Mouse (Mus musculus) forebrain, embryonic 11.5 days (tissue): ENCODE results near the gene Atp2c1. TPM values are rescaled to one million over a fixed set of nuclear protein-coding genes. Genes with fewer than 3 reads are reported as not detected.

Experiments used
- ATAC-seq: fragments of 200-750 bp; cut with Nextera tagmentation; replicated peaks from 2 replicates; pipeline ENCODE4 v1.8.0; 2017; ENCODE audit warnings: moderate TSS enrichment; ENCODE audit not compliant: low FRiP score
- DNase-seq: peaks from one replicate; pipeline ENCODE4 v3.0.0-alpha.2; 2017; ENCODE audit warnings: low spot score
- H3K27ac ChIP-seq: fragments of 300-500 bp; sonication (generic); 2 replicates; pipeline ENCODE4 v1.5.1; 2014; ENCODE audit warnings: low read depth, low read length
- H3K27me3 ChIP-seq: fragments of 300-500 bp; sonication (generic); 2 replicates; pipeline ENCODE4 v1.6.1; 2014; ENCODE audit warnings: mild to moderate bottlenecking, low read length, mixed read lengths; ENCODE audit not compliant: control insufficient read depth, insufficient read depth
- H3K36me3 ChIP-seq: fragments of 300-500 bp; sonication (generic); 2 replicates; pipeline ENCODE4 v1.6.1; 2014; ENCODE audit warnings: mild to moderate bottlenecking, low read length, moderate library complexity, mixed read lengths; ENCODE audit not compliant: control insufficient read depth, insufficient read depth
- H3K4me1 ChIP-seq: fragments of 300-500 bp; sonication (generic); replicated peaks from 2 replicates; pipeline ENCODE4 v1.6.1; 2014; ENCODE audit warnings: low read length, mixed read lengths; ENCODE audit not compliant: control insufficient read depth, insufficient read depth
- H3K4me2 ChIP-seq: fragments of 300-500 bp; sonication (generic); 2 replicates; pipeline ENCODE4 v1.6.1; 2014; ENCODE audit warnings: low read depth, mild to moderate bottlenecking, low read length, moderate library complexity, mixed read lengths; ENCODE audit not compliant: severe bottlenecking
- H3K4me3 ChIP-seq: fragments of 300-500 bp; sonication (generic); 2 replicates; pipeline ENCODE4 v1.5.1; 2014; ENCODE audit warnings: low read depth, low read length
- H3K9ac ChIP-seq: fragments of 300-500 bp; sonication (generic); 2 replicates; pipeline ENCODE4 v1.6.1; 2014; ENCODE audit warnings: low read length
- H3K9me3 ChIP-seq: fragments of 300-500 bp; sonication (generic); 2 replicates; pipeline ENCODE4 v1.6.1; 2016; ENCODE audit warnings: low read length, mixed read lengths; ENCODE audit not compliant: control insufficient read depth
- WGBS: fragments of 180-500 bp; shearing (Covaris S2); extraction: QIAGEN DNeasy Blood & Tissue Kit; methylation state at CpG from one replicate; pipeline ENCODE4 v1.1.7; 2014; 5-methylcytosine and 5-hydroxymethylcytosine counted together
- polyA plus RNA-seq: library from polyadenylated mRNA; unstranded; fragments of >200 nt; fragmentation: Nextera tagmentation; extraction: Ambion mirVana; gene quantifications from 2 replicates; pipeline ENCODE4 v1.2.1, GENCODE M21; 2014

Gene Atp2c1
- polyA plus RNA-seq, 1 experiment from 2014 or later = 69.5 TPM

DNA sequence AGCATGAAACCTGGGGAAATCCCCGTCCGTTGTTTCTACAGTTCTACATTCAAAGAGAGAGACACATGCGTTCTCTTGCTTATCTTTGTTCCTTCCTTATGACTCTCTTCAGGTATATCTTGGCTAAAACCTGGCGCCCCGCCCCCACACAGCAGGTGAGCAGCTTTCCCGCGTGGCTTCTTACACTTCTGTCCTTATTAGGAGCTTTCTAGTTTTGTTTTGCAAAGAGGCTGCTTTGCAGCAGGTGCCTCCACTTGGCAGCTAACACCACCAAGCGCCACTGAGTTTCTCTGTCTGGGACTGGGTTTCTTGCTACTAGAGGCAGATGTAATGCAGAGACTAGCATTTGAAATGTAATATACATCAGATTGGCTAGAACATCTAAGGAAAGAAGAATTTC, 10.4 kb upstream of the Atp2c1 start:
- H3K4me2 ChIP-seq = no peak overlapping the region
- H3K9me3 ChIP-seq = no peaks in the 10 kb centered on the region
- H3K4me3 ChIP-seq = no peak overlapping the region
- no peaks in the 10 kb centered on the region for H3K36me3 ChIP-seq
- DNase-seq = no peak
- H3K4me1 ChIP-seq = peaks cover 4% of the 10 kb centered on the region; the same call in 1 of the 2 replicates
- no peak overlapping the region for H3K27ac ChIP-seq
- H3K27me3 ChIP-seq = no peaks in the 10 kb centered on the region
- WGBS = 23% methylated on average over 8 of the region's 8 CpGs
- ATAC-seq = no peak
- H3K9ac ChIP-seq = no peak overlapping the region

DNA sequence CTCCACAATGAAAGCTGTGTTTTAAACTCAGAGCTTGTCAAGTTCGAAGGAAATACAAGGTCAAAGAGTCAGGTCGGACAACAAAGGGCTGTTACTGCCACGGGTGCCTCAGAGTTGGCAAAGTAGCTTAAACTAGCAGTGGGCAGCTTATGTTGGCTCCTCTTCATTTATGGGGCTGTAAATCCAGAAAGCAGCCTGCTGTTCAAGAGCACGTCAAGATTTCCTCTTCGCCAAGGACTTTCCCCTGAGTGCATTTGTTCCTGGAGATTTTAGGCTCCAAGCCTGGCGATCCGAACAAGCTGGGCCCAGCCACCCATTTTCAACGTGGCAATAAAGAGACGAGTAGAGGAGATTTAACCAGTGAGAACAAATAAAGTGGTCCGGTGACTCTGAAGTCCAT, 9.8 kb upstream of the Atp2c1 start:
- ATAC-seq (no peak), DNase-seq (no peak)
- Histone ChIP-seq H3K27ac (no peak overlapping the region), H3K4me2 (no peak overlapping the region), H3K9me3 (no peaks in the 10 kb centered on the region), H3K4me1 (peaks cover 4% of the 10 kb centered on the region; the same call in 1 of the 2 replicates), H3K36me3 (no peaks in the 10 kb centered on the region), H3K9ac (no peak overlapping the region), H3K4me3 (no peak overlapping the region), H3K27me3 (no peaks in the 10 kb centered on the region)
- 63% methylated on average over 10 of the region's 10 CpGs for WGBS

DNA sequence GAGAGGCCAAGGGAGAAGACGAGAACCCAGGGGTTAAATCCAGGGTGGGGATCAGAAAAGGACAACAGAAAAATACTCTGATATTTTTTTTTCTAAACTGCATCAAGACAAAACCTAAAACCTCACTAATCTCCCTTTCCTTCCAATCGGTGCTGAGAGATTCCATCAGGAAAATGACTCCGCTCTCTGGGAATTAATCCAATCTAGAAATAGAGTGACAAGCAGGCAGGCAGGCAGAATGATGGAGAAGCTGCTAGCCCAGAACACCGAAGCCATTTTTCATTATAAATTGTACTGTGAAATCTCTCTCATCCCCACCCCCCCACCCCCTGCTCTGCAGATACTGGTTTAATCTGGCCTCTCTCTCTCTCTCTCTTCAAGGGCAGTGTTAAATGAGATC, 1.8 kb downstream of the Atp2c1 start:
- no peaks in the 10 kb centered on the region for H3K9me3 ChIP-seq
- no peak overlapping the region for H3K4me2 ChIP-seq
- H3K27ac ChIP-seq = no peak overlapping the region
- ATAC-seq = no peak
- H3K9ac ChIP-seq = no peak overlapping the region
- WGBS = 44% methylated on average over 4 of the region's 4 CpGs
- no peaks in the 10 kb centered on the region for H3K36me3 ChIP-seq
- H3K27me3 ChIP-seq = no peaks in the 10 kb centered on the region
- H3K4me3 ChIP-seq = no peak overlapping the region
- H3K4me1 ChIP-seq = 0 out of 2 replicates have a peak, but pooled peaks cover 5% of the 10 kb centered on the region
- DNase-seq = no peak

DNA sequence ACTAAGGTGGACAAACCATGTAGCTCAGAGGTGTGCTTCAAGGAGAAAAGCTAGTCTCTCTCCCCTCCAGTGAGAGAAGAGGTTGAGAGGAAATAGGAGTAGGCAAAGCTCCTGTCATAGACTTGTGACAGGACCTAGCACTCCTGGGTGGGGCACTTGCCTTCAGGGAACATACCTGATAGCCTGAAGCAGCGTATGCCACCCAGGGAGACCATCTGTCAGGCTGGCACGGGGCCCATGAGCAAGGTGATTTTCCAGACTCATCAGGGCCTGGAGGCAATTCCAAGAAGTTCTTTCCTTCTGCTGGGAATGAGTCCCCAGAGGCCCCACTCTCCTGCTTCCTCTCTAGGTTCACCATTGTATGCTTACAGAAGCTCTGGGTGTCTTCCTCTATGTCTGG, 4.1 kb downstream of the Atp2c1 start:
- Histone ChIP-seq H3K27me3 (no peaks in the 10 kb centered on the region), H3K4me2 (no peak overlapping the region), H3K9me3 (no peaks in the 10 kb centered on the region), H3K27ac (no peak overlapping the region), H3K4me1 (0 out of 2 replicates have a peak, but pooled peaks cover 5% of the 10 kb centered on the region), H3K4me3 (no peak overlapping the region), H3K36me3 (no peaks in the 10 kb centered on the region), H3K9ac (no peak overlapping the region)
- WGBS = 66% methylated on average over 2 of the region's 2 CpGs
- ATAC-seq (no peak), DNase-seq (no peak)

DNA sequence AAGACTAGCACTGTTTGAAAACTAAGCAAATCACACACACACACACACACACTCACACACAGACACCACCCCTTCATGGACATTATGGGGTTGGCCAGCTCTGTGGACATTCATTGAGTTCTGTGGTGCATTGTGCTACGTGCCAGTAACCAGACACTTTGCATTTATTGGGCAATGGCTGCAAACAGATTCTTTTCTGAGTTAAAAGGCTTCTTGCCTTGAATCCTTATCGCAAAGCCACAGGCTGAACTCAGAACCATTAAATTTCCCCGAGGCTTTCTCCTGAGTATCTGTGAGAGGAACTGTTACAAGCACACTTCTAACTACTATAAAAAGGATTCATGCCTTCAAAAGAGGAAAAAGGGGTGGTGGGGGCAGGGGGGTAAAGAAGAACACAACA, 5.1 kb downstream of the Atp2c1 start:
- Histone ChIP-seq H3K4me3 (no peak overlapping the region), H3K9ac (no peak overlapping the region), H3K27ac (no peak overlapping the region), H3K9me3 (no peaks in the 10 kb centered on the region), H3K36me3 (no peaks in the 10 kb centered on the region), H3K4me2 (no peak overlapping the region), H3K4me1 (0 out of 2 replicates have a peak, but pooled peaks cover 5% of the 10 kb centered on the region), H3K27me3 (no peaks in the 10 kb centered on the region)
- DNase-seq = no peak
- ATAC-seq = no peak
- WGBS = 47% methylated on average over 3 of the region's 3 CpGs

DNA sequence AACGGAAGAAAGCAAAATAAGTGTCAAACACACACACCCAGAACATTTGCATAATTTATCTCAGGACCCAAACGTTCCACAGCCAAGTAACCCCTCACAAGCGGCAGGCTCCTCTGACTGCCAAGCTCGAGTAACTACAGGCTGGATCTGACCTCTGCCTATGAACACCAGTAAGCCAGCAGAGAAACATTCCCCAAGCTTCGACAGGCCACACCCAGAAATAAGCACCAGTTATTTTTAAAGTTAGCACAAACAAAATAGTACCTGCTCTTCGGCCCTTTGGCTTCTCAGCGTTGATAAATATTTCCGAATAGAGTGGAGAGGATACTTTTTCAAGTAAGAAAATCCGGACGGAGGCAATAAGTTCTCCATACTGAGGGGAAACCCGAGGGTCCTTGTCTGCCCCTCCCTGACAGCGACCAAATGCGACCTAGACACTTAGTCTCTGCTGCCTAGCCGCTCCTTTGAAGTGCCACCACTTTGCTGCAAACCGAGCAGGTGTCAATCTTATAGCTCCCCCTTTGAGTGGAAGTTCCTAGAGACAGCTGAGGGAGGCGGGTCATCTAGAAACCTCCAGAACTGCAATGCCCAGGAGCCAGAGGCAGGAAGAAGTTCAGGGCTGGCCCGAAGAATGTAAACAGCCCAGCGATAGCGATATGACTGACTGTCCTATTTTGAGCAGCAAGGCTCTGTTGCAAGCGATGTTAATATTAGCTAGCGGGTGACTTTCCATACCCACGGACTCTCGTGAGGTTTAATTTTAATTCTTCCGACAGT, 6.2 kb downstream of the Atp2c1 start:
- DNase-seq = no peak
- no peak for ATAC-seq
- Histone ChIP-seq H3K9me3 (no peaks in the 10 kb centered on the region), H3K4me2 (no peak overlapping the region), H3K4me1 (0 out of 2 replicates have a peak, but pooled peaks cover 5% of the 10 kb centered on the region), H3K27me3 (no peaks in the 10 kb centered on the region), H3K36me3 (no peaks in the 10 kb centered on the region), H3K27ac (no peak overlapping the region), H3K9ac (no peak overlapping the region), H3K4me3 (no peak overlapping the region)
- WGBS = 66% methylated on average over 24 of the region's 24 CpGs

DNA sequence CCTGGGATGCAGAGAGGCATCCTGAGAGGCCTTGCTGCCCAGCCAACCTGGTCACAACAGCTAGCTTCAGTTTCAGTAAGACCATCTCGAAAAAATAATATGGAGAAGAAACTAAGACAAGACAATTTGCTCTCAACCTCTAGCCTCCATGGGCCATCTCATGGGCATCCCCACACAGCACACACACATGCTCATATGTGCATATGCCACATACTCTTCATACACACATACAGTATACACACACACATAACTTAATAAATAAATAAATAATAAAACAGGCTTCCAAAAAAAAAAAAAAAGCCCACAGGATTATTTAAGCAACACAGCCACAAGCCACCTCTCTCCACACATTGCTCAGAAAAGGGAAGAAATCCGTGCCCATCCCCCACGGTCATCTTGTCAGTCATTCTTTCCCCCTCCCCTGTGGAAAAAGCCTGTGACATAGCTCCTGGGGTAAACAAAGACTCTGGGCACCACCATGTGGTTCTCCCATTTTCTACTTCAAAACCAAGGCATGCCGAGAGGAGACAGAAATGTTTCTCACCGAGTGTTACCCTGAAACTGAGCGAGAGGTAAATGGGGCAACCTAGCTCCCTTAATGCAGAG, 7.7 kb downstream of the Atp2c1 start:
- WGBS = 46% methylated on average over 6 of the region's 6 CpGs

DNA sequence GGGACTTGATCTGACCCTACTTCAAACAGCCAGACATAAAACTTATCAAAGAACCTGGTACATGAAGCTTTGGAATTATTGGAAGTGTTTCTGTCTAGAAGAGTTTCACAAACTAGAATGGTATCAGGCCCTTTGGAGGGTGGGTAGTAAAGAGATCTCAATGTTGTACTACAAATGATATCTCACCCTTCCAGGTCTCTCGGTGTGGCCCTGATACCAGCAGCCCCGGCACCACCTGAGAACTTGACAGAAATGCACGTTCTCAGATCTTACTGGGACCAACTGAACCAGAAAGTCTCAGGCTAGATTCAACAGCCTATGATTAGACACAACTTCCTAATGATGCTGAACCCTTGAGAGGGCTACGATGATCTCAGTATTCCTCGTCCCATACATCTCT, 23.4 kb downstream of the Atp2c1 start:
- Histone ChIP-seq H3K9me3 (no peaks in the 10 kb centered on the region), H3K36me3 (no peaks in the 10 kb centered on the region), H3K27ac (no peak overlapping the region), H3K27me3 (no peaks in the 10 kb centered on the region), H3K4me2 (no peak overlapping the region), H3K4me3 (no peak overlapping the region), H3K4me1 (no peaks in the 10 kb centered on the region), H3K9ac (no peak overlapping the region)
- ATAC-seq (no peak), DNase-seq (no peak)
- WGBS = 88% methylated on average over 5 of the region's 5 CpGs

More for the DNA sequence above, 7.7 kb downstream of the Atp2c1 start:
- Histone ChIP-seq H3K27ac (no peak overlapping the region), H3K4me3 (no peak overlapping the region), H3K36me3 (no peaks in the 10 kb centered on the region), H3K4me2 (no peak overlapping the region), H3K27me3 (no peaks in the 10 kb centered on the region), H3K9me3 (no peaks in the 10 kb centered on the region), H3K9ac (no peak overlapping the region), H3K4me1 (0 out of 2 replicates have a peak, but pooled peaks cover 3% of the 10 kb centered on the region)
- DNase-seq = no peak
- no peak for ATAC-seq
